Mouse (Mus musculus) naive thymus-derived CD4-positive, alpha-beta T cell, adult 2 months (primary cell): ENCODE measurements around the gene Mrpl52.

Experiments used
- DNase-seq: peaks from one replicate; pipeline ENCODE4 v3.0.0-alpha.2; 2011; ENCODE audit warnings: low read depth

Gene Mrpl52

DNA sequence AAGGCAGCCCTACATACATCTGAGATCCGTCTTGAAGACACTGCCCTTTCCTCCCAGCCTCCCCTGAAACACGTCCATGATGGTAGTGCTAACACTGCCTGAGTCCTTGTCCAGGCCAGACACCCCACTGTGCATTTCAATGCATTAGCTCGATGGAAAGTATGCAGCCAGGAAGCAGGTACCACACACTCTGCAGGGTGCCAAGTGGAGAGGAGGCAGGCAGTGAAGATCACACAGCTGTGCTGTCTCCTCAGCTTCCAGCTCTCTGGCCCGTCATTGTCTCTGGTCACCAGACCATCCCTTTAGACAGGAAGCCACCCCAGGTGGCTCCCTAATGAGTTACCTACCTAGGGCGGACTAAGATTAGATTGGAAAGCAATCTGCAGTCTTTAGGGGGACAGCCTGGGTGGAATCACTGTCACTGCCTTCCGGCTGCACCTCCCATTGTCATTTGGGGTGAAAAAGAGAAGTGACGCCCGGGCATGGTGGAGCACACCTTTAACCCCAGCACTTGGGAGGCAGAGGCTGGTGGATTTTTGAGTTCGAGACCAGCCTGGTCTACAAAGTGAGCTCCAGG, 14.6 kb upstream of the Mrpl52 start:
- no peak for DNase-seq

DNA sequence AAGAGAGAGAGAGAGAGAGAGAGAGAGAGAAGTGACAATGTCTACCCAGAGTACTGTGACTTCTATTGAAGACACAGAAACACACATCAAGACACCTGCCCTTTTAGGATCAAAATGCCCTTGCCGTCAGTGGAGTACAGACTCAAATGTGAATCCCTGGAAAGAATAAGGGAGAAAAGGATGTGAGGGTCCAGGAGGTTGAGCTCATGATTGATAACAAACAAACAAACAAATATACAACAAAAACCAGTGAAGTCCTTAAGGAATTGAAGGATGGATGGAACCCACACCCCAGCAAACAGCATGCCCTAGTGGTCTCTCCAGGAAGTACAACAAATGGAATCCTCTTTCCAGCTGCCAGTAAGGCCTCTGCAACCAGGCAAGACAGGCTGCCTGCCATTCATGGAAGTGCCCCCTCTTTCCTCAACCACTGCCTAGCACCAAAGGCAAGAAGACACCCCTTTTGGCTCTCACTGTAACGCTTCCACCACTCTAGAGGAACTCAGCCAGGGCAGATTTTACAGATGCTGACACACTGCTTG, 14.0 kb upstream of the Mrpl52 start:
- DNase-seq, result peak; percentile 65

DNA sequence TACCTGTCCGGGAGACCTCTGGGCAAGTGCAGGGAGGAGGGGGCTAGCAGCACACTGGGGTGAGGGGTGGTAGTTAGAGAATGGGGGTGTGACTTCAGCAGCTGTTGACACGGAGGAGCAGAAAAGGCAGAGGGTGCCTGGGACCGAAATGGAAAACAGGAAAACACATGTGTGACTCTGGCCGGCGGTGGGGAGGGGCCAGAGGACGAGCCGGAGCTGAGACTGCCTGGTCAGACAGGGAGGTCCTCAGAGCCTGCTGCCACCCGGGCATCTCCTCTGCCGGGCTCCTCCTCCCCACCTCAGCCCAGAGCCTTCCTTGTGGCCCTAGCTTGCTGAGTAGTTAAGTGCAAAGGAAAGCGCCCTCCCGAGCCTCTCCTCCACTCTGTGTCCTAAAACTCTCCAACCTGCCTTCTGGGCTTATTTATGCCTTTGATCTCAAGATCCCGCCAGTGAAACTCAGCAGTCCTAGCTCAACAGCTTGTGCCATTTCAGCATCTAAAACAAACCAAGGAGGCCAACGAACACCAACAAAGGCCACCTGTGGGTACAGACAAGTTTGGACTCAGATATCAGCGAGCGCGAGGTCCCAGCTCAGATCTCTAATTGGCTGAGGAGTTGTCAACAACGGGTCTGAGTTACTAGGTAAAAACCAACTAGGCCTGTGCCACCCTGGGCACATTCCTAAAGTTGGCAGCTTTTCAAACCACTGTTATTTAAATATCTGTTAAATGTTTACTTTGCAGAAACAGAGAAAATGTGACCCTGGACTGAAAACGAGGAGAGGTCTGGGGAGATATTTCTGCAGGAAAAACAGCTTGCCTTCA, 12.6 kb upstream of the Mrpl52 start:
- no peak for DNase-seq

DNA sequence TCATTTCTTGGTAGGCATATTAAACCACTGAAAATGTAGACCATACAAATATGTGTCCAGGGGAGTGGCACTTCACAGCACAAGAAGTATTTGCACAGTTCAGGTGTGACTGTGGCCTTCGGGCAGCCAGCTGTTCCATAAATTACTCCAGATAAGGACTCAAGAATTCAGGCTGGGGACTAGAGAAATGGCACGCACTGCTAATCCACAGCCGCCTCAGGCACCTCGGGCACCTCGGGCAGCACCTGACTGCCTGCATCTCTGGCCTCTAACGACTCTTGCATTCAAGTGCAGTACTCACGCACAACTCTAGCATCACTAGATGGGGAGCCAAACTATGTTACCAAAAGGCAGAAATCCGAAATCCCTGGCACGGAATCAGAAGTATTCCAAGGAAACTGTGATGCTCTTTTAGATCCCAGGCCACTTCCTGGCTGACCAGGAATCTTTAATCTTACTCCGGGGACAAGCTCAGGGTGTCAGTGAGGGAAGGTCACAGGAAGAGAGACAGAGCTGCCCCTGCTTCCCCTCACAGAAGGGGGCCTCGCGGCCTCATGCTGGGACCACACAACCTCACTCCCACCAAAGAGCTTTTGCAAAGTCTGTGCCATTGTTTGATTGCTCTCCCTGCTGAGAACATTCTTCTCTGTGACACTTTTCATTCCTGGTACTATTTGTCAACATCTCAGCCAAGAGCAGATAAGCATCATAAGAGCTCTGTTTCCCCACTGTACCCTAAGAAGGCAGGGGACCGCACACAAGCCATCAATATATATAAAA, 11.3 kb upstream of the Mrpl52 start:
- DNase-seq, result no peak

DNA sequence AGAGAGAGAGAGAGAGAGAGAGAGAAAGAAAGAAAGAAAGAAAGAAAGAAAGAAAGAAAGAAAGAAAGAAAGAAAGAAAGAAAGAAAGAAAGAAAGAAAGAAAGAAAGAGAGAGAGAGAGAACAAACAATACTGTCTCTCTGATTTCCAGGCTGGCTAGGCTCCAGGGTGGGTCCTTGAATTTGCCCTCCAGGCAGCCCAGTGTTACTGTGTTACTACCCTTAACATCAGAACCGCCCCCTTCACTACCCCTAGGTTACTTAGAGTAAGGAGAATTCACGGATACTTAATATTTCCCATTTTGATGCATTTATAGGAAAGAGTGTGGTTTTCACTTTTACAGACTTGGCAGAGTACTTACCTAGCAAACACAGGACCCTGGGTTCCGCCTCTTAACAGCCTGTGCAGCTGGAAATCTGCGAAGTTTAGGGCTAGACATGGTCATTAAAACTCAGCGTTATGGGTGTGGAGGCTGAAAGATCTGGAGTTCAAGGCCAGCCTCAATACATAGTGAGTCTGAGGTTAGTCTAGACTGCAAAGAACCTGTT, 10.4 kb upstream of the Mrpl52 start:
- no peak for DNase-seq

GRCm38 (mm10) chr14:54416830-54417229, 9.9 kb upstream of the Mrpl52 start:
- no peak for DNase-seq

- no peak for DNase-seq
Observed at GRCm38 (mm10) chr14:54417623-54418081, 9.1 kb upstream of the Mrpl52 start, which contains the start of gene Slc7a7. Slc7a7 (minus strand) TSS chr14:54417780.

DNA sequence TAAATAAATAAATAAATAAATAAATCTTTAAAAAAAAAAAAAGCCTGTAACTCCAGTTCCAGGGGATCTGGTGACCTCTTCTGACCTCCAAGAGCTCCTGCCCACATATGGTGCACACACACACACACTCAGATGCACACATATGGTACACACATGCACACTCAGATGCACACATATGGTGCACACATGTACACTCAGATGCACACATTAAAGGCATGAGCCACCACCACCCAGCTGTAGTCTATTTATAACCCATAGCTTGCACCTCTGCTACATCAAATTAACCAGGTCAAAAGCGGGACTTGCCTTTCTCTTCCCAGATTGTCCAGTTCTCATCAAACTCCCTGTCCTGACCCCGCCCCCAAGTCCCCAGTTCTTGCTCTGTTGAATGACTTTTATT, 5.7 kb upstream of the Mrpl52 start:
- DNase-seq, result no peak

GRCm38 (mm10) chr14:54423406-54423805, 3.3 kb upstream of the Mrpl52 start:
- peak; percentile 59 for DNase-seq

DNA sequence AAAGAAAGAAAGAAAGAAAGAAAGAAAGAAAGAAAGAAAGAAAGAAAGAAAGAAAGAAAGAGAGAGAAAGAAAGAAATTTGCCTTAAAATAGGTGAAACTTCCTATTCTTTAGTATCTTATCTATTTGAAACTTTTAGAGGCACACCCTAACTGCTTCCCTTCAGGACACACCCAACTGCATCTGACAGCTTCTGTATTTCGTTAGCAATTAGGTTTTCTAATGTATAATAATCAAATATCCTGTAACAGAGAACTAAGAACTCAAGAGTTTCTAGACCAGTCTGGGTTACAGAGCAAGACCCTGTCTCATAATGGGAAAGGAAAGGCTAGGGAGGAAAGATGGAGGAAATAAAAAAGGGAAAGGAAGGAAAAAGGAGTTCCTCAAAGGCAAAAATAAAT, 2.1 kb upstream of the Mrpl52 start:
- DNase-seq, result no peak

DNA sequence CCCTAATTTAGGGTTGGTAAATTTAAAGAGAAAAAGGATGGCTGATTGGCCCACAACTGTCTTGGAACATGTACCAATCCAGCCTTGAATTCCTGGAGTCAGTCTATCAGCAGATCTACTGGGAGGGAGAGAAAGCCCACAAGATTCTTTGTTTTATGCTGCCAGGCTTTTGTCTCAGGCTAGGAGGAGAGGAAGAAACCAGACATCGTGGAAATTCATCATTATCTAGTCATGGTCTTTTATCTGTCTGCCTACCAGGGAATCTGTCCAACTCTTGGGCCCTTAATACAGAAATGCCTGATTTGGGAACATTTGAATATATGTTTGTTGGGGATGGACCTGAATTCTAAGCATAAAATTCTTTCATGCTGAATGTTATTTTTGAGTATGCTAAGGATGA, 1.2 kb upstream of the Mrpl52 start:
- DNase-seq, result no peak

- no peak for DNase-seq
Observed at GRCm38 (mm10) chr14:54426003-54426688, 563 bp upstream of the Mrpl52 start.

DNA sequence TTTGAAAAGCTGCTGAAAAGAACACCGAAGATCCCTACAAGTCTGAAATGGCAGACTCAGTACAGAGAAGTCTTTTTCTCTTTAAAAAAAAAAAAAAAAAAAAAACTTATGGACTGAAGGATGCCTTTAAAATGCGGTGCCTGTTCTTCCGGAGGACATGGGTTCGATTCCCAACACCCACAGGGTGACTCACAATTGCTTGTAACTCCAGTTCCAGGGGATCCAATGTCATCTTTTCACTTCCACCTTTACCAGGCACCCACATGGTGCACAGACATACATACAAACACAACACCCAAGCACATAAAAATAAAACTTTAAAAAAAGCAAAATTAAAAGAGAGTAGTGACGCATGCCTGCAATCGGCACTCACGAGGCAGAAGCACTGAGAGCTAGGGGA, 987 bp downstream of the Mrpl52 start:
- DNase-seq, result no peak

- DNase-seq, result no peak
Observed at GRCm38 (mm10) chr14:54428421-54428820, 1.7 kb downstream of the Mrpl52 start.

DNA sequence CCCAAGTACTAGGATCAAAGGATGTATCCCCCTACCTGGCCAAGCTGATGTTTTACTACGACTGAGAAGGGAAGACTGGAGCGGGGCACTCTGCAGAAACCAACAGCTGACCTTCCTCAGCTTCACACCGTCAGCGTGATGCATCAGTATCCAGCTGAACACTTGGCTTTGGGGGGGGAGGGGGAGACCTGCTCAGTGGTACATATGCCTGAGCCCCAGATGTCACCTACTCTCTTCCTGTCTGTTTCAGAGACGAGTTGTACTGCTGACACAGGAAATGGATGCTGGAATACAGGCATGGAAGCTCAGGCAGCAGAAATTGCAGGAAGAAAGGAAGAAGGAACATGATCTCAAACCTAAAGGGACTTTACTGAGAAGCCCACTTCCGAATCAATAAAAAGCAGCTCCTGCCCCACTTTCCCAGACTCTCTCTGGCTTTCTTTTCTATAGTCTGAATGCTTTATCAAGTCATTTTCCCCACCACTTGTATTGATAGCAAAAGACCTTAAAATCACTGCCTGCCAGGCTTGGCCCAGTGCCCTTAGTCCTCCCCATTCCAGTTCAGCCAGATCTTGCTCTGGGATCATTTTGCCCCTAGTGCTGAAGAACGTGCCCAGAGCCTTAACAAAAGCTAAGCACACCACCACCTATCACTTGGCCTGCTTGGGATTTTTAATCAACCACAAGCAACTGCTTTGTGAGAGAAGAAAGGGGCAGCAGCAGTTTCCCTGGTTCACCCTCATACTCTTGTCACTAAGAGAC, 2.8 kb downstream of the Mrpl52 start:
- no peak for DNase-seq

- no peak for DNase-seq
Observed at GRCm38 (mm10) chr14:54430406-54431145, 3.9 kb downstream of the Mrpl52 start.

DNA sequence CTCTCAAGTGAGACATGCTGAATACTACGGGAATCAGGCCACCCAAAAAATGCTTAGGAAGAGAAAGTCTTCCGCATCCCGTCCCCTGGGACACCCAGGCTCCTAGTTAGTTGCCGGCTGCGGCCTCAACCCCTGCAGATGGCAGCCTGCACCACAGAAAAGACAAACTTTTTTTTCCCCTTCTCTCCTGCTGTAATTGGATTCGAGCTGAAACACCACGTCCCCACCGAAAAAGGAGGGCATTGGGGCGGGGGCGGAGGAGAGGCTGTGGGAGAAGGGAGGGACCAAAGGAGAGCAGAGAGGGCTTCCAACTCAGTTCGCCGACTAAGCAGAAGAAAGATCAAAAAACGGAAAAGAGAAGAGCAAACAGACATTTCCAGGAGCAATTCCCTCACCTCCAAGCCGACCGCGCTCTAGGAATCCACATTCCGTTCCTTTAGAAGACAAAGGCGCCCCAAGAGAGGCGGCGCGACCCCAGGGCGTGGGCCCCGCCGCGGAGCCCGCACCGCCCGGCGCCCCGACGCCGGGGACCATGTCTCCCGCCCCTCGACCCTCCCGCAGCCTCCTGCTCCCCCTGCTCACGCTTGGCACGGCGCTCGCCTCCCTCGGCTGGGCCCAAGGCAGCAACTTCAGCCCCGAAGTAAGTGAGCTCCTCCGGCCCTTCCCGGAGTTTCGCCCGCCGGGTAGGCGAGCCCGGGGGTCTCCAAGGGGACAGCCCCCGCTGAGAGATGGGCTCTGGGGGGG, 4.8 kb downstream of the Mrpl52 start, which contains the start of gene Mmp14:
Gene Mmp14 (plus strand): TSS at position 279 of the 744 bp plus-strand sequence.
- DNase-seq, result peak; percentile 39

DNA sequence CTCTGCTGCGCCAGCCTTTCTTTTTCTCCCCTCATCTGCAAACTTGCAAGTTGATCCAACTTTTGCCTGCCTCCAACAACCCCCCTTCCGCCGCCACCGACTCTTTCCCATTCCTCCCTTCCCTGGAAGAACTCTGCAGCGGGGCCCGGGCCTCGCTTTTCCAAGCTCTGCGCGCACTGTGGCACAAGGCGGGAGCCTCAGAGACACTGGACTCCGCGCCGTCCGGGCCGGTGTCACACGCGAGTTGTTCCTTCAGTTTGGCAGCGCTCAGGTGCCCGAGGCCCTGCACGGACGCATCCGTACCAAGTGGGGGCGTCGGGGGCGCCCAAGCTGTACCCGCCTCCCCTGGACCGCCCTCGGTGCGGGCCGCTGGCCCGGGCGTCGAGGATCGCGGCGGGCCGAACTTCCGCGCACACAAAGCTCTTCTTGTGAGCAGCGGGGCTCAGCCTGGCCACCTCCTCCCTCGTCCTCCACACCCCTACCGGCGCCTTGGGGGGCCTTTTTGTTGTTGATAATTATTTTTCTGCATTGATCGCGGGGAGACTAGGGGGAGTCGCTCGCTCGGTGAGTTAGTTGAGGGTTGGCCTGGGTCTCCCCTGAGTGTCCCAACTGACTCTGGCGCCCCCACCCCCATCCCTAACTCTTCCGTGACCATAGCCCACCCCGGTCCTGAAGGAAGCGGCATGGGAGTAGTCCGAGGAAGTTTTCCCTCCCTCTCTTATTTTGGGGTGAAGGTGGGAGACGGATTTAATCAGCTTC, 5.5 kb downstream of the Mrpl52 start:
- peak; percentile 48 for DNase-seq
